Mouse (Mus musculus) bone marrow macrophage, adult 2 months (primary cell): ENCODE data around the gene Zfp408.

Experiments
- CTCF ChIP-seq: IDR thresholded peaks from 2 replicates; pipeline ENCODE4 v1.5.1; 2012; ENCODE audit warnings: low read depth, mild to moderate bottlenecking, low read length, moderate library complexity
- POLR2A ChIP-seq: IDR thresholded peaks from 2 replicates; pipeline ENCODE4 v1.6.1; 2012; ENCODE audit warnings: mild to moderate bottlenecking, low read depth, low read length, borderline replicate concordance

GRCm38 (mm10) chr2:91636229-91636628 lies 13.4 kb downstream of the Zfp408 start, which contains the start of gene F2:
- TF ChIP-seq CTCF (no peak), POLR2A (no peak)
